Mouse (Mus musculus): Measurements from ENCODE around the gene Tmod1. TPM values are rescaled to one million over a fixed set of nuclear protein-coding genes. Genes with fewer than 3 reads are reported as not detected.
A peak's percentile ranks its signal among the peaks of the same experiment; 100 is the strongest.

Gene Tmod1
- polyA plus RNA-seq, 1 experiment = 0.67 TPM

DNA sequence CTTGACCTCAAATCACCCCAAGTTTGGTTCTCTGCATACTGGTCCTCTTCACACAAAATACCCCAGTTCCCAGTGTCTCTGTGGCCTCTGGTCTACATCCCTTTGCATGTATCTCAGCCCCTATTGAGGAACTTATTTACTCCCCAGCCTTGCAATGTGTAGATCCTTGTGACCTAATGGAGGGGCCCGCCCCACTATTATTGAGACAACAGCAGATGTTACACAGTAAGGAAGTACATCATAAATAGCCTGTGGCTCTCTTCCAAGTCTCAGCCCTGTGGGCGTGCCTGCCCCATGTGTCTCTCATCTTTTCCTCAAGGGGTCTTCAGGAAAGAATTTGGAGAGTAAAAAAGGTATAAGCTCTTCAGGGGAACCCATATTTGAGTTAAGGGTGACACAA is 38.2 kb downstream of the Tmod1 start:
- H3K27me3 ChIP-seq (ENCODE audit: control insufficient read depth, insufficient read depth, low read length) = no peaks in the 10 kb centered on the region
- no peak for TF ChIP-seq CTCF (IDR thresholded peaks at IDR 0.05; ENCODE audit: extremely low read depth, insufficient read length, insufficient replicate concordance, low read depth, low read length)
- TF ChIP-seq POLR2A (IDR thresholded peaks at IDR 0.05; ENCODE audit: low read depth, low read length) = no peak
- H3K4me3 ChIP-seq (ENCODE audit: low read depth, low read length) = no peak overlapping the region
- no peaks in the 10 kb centered on the region for H3K36me3 ChIP-seq (ENCODE audit: control insufficient read depth, insufficient read depth, low read length)
- 9% methylated on average over 2 of the region's 2 CpGs for WGBS
- no peaks in the 10 kb centered on the region for H3K4me1 ChIP-seq (ENCODE audit: control insufficient read depth, insufficient read depth, insufficient read length, low read length)
- H3K27ac ChIP-seq (ENCODE audit: insufficient read depth, low read depth, low read length) = 0 out of 2 replicates have a peak overlapping the region, but pooled peaks have one; percentile 23

DNA sequence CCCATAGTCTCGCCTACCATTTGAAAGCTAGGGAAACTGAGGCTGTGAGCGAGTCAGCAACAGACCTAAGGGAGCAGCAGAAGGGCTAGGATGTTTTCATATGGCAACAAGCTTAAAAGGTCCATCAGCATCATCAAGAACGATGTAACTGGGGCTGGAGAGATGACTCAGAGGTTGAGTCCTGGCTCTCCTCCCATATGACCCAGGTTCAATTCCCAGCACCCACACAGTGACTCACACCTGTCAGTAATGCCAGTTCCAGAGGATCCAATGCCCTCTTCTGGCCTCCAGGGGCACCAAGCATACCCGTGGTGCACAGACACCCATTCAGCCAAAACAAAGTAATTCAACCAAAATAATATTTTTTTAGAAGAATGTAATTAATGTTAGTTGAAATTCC is 41.5 kb downstream of the Tmod1 start:
- no peaks in the 10 kb centered on the region for H3K36me3 ChIP-seq (ENCODE audit: control insufficient read depth, insufficient read depth, low read length)
- H3K27me3 ChIP-seq (ENCODE audit: control insufficient read depth, insufficient read depth, low read length) = no peaks in the 10 kb centered on the region
- 81% methylated on average over 4 of the region's 4 CpGs for WGBS
- no peak overlapping the region for H3K27ac ChIP-seq (ENCODE audit: insufficient read depth, low read depth, low read length)
- no peak overlapping the region for H3K4me3 ChIP-seq (ENCODE audit: low read depth, low read length)
- TF ChIP-seq CTCF (IDR thresholded peaks at IDR 0.05; ENCODE audit: extremely low read depth, insufficient read length, insufficient replicate concordance, low read depth, low read length) (no peak), POLR2A (IDR thresholded peaks at IDR 0.05; ENCODE audit: low read depth, low read length) (no peak)
- no peaks in the 10 kb centered on the region for H3K4me1 ChIP-seq (ENCODE audit: control insufficient read depth, insufficient read depth, insufficient read length, low read length)

GRCm38 (mm10) chr4:46082555-46082954 is 43.8 kb downstream of the Tmod1 start:
- 62% methylated on average over 11 of the region's 11 CpGs for WGBS
- Histone ChIP-seq H3K4me1 (ENCODE audit: control insufficient read depth, insufficient read depth, insufficient read length, low read length) (no peaks in the 10 kb centered on the region), H3K27ac (ENCODE audit: insufficient read depth, low read depth, low read length) (no peak overlapping the region), H3K27me3 (ENCODE audit: control insufficient read depth, insufficient read depth, low read length) (no peaks in the 10 kb centered on the region), H3K36me3 (ENCODE audit: control insufficient read depth, insufficient read depth, low read length) (no peaks in the 10 kb centered on the region), H3K4me3 (ENCODE audit: low read depth, low read length) (no peak overlapping the region)
- TF ChIP-seq POLR2A (IDR thresholded peaks at IDR 0.05; ENCODE audit: low read depth, low read length) (no peak), CTCF (IDR thresholded peaks at IDR 0.05; ENCODE audit: extremely low read depth, insufficient read length, insufficient replicate concordance, low read depth, low read length) (no peak)

DNA sequence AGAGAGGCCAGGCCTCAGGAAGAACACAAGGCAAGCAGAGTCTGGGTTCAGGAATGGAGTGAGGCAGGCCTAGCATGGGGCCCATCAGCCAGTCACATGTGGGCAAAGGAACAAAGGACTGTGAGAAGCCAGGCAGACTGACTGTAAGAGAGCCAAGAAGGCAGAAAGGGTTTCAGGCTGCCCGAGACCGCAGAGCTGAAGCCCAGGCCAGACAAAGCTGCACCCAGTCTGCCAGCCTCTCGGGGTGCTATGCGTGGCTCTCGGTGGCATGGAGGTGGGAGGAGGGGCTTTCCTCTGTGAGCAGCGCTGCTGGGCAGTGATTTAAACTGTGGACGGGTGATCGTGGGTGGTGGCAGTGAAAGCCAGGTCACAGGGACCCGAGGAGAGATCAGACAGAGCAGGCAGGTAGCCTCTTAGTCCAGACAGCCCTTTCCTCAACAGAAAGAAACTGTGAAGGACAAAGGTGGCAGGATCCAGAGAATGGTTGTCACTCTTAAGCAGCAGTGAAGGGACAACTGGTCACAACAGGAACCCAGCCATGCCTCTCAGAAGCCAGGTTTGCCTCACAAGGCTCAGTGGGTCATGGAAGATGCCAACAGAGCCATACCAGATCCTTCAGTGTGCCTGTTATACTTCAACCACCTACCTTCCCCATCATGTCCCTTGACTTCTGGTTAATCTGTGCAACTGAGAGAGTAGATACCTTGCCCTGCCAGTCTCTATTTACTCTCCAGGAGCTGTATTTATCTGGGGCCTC is 45.9 kb downstream of the Tmod1 start:
- TF ChIP-seq POLR2A (IDR thresholded peaks at IDR 0.05; ENCODE audit: low read depth, low read length) (no peak), CTCF (IDR thresholded peaks at IDR 0.05; ENCODE audit: extremely low read depth, insufficient read length, insufficient replicate concordance, low read depth, low read length) (no peak)
- no peak overlapping the region for H3K27ac ChIP-seq (ENCODE audit: insufficient read depth, low read depth, low read length)
- H3K36me3 ChIP-seq (ENCODE audit: control insufficient read depth, insufficient read depth, low read length) = no peaks in the 10 kb centered on the region
- 67% methylated on average over 9 of the region's 9 CpGs for WGBS
- no peak overlapping the region for H3K4me3 ChIP-seq (ENCODE audit: low read depth, low read length)
- 0 out of 2 replicates have a peak, but pooled peaks cover 3% of the 10 kb centered on the region for H3K4me1 ChIP-seq (ENCODE audit: control insufficient read depth, insufficient read depth, insufficient read length, low read length)
- no peaks in the 10 kb centered on the region for H3K27me3 ChIP-seq (ENCODE audit: control insufficient read depth, insufficient read depth, low read length)

- Histone ChIP-seq H3K36me3 (ENCODE audit: control insufficient read depth, insufficient read depth, low read length) (no peaks in the 10 kb centered on the region), H3K27me3 (ENCODE audit: control insufficient read depth, insufficient read depth, low read length) (no peaks in the 10 kb centered on the region), H3K4me1 (ENCODE audit: control insufficient read depth, insufficient read depth, insufficient read length, low read length) (0 out of 2 replicates have a peak, but pooled peaks cover 3% of the 10 kb centered on the region), H3K4me3 (ENCODE audit: low read depth, low read length) (no peak overlapping the region), H3K27ac (ENCODE audit: insufficient read depth, low read depth, low read length) (no peak overlapping the region)
- no peak for TF ChIP-seq CTCF (IDR thresholded peaks at IDR 0.05; ENCODE audit: extremely low read depth, insufficient read length, insufficient replicate concordance, low read depth, low read length)
- TF ChIP-seq POLR2A (IDR thresholded peaks at IDR 0.05; ENCODE audit: low read depth, low read length) = no peak
- 69% methylated on average over 9 of the region's 9 CpGs for WGBS
Measured at GRCm38 (mm10) chr4:46085223-46085811, 46.6 kb downstream of the Tmod1 start.

GRCm38 (mm10) chr4:46086718-46087426 is 48.1 kb downstream of the Tmod1 start:
- no peaks in the 10 kb centered on the region for H3K36me3 ChIP-seq (ENCODE audit: control insufficient read depth, insufficient read depth, low read length)
- 0 out of 2 replicates have a peak, but pooled peaks cover 3% of the 10 kb centered on the region for H3K4me1 ChIP-seq (ENCODE audit: control insufficient read depth, insufficient read depth, insufficient read length, low read length)
- H3K27me3 ChIP-seq (ENCODE audit: control insufficient read depth, insufficient read depth, low read length) = no peaks in the 10 kb centered on the region
- no peak overlapping the region for H3K4me3 ChIP-seq (ENCODE audit: low read depth, low read length)
- 69% methylated on average over 18 of the region's 18 CpGs for WGBS
- no peak overlapping the region for H3K27ac ChIP-seq (ENCODE audit: insufficient read depth, low read depth, low read length)
- no peak for TF ChIP-seq POLR2A (IDR thresholded peaks at IDR 0.05; ENCODE audit: low read depth, low read length)
- no peak for TF ChIP-seq CTCF (IDR thresholded peaks at IDR 0.05; ENCODE audit: extremely low read depth, insufficient read length, insufficient replicate concordance, low read depth, low read length)

DNA sequence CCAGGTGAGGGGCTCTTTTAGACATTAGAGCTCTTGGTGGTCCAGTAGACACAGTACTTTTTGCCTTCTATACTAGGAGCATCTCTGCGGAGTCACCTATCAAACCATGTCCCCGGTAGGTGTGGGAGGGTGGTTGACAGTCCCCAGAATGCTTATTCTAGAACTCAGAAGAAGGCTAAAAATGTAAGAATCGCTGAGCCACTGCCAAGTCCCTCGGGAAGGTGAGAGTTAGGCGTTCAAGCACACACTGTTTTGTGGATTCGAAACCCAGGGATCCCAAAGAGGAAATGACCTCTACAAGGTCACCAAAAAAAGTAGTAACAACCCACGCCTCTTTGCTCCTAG is 48.7 kb downstream of the Tmod1 start:
- 58% methylated on average over 7 of the region's 7 CpGs for WGBS
- no peak overlapping the region for H3K4me3 ChIP-seq (ENCODE audit: low read depth, low read length)

More for the DNA sequence above, 48.7 kb downstream of the Tmod1 start:
- Histone ChIP-seq H3K36me3 (ENCODE audit: control insufficient read depth, insufficient read depth, low read length) (no peaks in the 10 kb centered on the region), H3K4me1 (ENCODE audit: control insufficient read depth, insufficient read depth, insufficient read length, low read length) (0 out of 2 replicates have a peak, but pooled peaks cover 3% of the 10 kb centered on the region), H3K27me3 (ENCODE audit: control insufficient read depth, insufficient read depth, low read length) (no peaks in the 10 kb centered on the region), H3K27ac (ENCODE audit: insufficient read depth, low read depth, low read length) (no peak overlapping the region)
- TF ChIP-seq CTCF (IDR thresholded peaks at IDR 0.05; ENCODE audit: extremely low read depth, insufficient read length, insufficient replicate concordance, low read depth, low read length) (no peak), POLR2A (IDR thresholded peaks at IDR 0.05; ENCODE audit: low read depth, low read length) (no peak)

Measured in small intestine, adult 2 months (tissue).